ENCODE assay signal across 17 mouse cellular contexts in genomic region chr3:85053526-85053925, GRCm38 (mm10).
DNase-seq lines count a peak whose midpoint lies in the region; TF ChIP-seq lines count a peak whose summit lies in the region.
"Had no signal": no experiment of that assay in that cellular context is flagged by ENCODE, and none has a peak within 500 bp of the region (broad histone marks: within the 10 kb centered on the region; RNA-seq: fewer than 3 reads in every experiment).

No protein-coding gene starts in this region.

- 50% methylated on average over 4 of the region's 4 CpGs for WGBS in cerebellum, adult 2 months

- H3K4me1 ChIP-seq in cerebellum, adult 2 months (ENCODE audit: control insufficient read depth, insufficient read depth, low read length) = peaks cover 14% of the 10 kb centered on the region
- H3K4me1 ChIP-seq: forebrain, embryonic 13.5 days; hindbrain, embryonic 12.5 days; hindbrain, embryonic 15.5 days had no signal

- DNase-seq in gastrocnemius, adult 18-20 months (ENCODE audit: low spot score) = peak; percentile 6
- DNase-seq in gastrocnemius, postnatal 4 days (ENCODE audit: low spot score in 2 of 2) = no peak
- DNase-seq in 3T3-L1 (ENCODE audit: low read depth, low spot score) = peak; percentile 7
- DNase-seq in adrenal gland, adult 2 months = peak; percentile 80
- peak; percentile 51 for DNase-seq in adrenal gland, postnatal 14 days
- no peak for DNase-seq in left cerebral cortex, adult 8-10 months (ENCODE audit: low spot score in 2 of 2)
- DNase-seq in cerebellum, adult 2 months = no peak
- DNase-seq in natural killer cell, adult 2 months (ENCODE audit: low spot score in 2 of 2) = no peak
- DNase-seq: cerebellum, adult 11 months; cerebellum, adult 8-10 months; gastrocnemius, postnatal 25 days; heart, adult 11 months; kidney, adult 2 months had no signal

- no peak overlapping the region for H3K27ac ChIP-seq in cerebellum, adult 2 months (ENCODE audit: insufficient read depth, low read length)
- H3K27ac ChIP-seq: forebrain, embryonic 10.5 days; forebrain, embryonic 13.5 days; hindbrain, embryonic 12.5 days; hindbrain, embryonic 15.5 days had no signal

- H3K27me3 ChIP-seq in cerebellum, adult 2 months (ENCODE audit: control insufficient read depth, insufficient read depth, low read length) = no peaks in the 10 kb centered on the region
- H3K27me3 ChIP-seq: forebrain, embryonic 13.5 days; hindbrain, embryonic 12.5 days; hindbrain, embryonic 15.5 days had no signal

- no peak for TF ChIP-seq CTCF in cerebellum, adult 2 months (IDR thresholded peaks at IDR 0.05; ENCODE audit: borderline replicate concordance, insufficient read depth, low read depth, low read length)

- no peak for TF ChIP-seq POLR2A in cerebellum, adult 2 months (IDR thresholded peaks at IDR 0.05; ENCODE audit: borderline replicate concordance, insufficient read depth, low read length)

- H3K4me3 ChIP-seq in cerebellum, adult 2 months (replicated peaks; ENCODE audit: insufficient read depth, low read depth, low read length) = no peak overlapping the region
- H3K4me3 ChIP-seq: forebrain, embryonic 10.5 days; forebrain, embryonic 13.5 days; hindbrain, embryonic 12.5 days; hindbrain, embryonic 15.5 days had no signal

Comparison
In these comparisons a context has a peak if more than half of its experiments do, and no peak if none do; other contexts are left out.
1. DNase-seq: peak in gastrocnemius, adult 18-20 months (single experiment), 3T3-L1 (single experiment), adrenal gland, adult 2 months (single experiment) and adrenal gland, postnatal 14 days (single experiment); none in gastrocnemius, postnatal 4 days (0 of 2), left cerebral cortex, adult 8-10 months (0 of 2), cerebellum, adult 2 months (0 of 2) and natural killer cell, adult 2 months (0 of 2).